Mouse (Mus musculus): ENCODE results near the gene Senp5.
"Not testable (repeated sequence)": the region's sequence is repeated elsewhere in the genome, so short reads cannot be mapped to it uniquely, and the experiment has no call there.

The Senp5 gene

DNA sequence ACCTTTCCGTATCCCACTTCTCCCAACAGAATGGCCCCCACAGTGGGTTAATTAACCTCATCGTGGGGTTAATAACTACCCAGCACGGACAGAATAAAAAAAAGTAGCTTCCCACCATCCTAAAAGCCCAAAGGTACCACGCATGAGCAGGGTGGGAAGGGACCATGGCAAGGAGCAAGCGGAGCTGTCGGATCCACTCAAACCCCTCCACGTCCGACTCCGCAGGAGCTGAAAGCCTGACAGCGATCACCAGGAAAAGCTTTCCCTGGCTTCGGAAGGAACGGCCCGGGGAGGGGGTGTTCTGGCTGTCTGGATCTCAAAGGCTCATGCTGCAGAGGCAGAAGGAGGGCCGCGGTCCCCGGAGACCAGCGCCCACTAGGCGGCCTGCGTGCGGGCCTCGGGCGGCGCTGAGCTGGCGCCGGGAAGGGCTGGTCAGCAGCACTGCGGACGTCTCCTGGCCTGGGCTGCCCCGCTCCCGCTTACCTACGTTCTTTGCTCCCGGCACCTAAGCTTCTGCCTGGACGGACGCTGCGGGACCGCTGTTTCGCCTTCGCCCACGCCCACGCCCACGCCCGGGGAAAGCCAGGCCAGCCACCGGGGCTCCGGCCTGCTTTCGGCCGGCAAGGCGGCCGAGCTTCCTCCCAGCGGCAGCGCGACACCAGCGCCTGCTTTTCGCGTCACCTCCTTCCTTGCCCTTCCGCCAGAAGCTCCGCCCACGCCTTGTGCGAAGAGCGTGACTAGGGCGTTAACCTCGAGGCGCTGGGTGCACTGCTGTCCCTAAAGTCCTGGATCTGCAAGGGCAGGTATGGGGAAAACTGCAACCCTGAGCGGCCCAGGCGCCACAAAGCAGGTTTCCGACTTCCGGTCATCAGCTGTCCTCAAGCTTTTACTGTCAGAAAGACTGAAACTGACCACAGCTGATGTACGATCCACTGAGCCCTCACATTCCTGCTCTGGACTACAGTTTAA, at the start of gene Senp5:
Gene Senp5, minus strand, starts transcription at position 779 of the 969 bp plus-strand sequence.
- DNase-seq: peak; percentile 93

DNA sequence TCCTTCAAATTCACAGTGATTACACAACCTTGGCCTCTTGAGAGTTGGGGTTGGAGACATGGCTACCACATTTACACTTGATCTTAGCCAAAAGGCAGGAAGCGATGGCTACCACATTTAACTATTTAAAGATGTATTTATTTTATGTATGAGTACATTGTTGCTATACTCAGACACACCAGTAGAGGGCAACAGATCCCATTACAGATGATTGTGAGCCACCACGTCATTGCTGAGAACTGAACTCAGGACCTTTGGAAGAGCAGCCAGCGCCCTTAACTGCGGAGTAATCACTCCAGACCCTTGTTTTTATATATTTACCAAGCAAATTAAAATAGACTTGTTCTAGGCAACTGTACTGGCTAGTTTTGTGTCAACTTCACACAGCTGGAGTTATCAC, 39.3 kb upstream of the Senp5 start:
- no peak for DNase-seq

DNA sequence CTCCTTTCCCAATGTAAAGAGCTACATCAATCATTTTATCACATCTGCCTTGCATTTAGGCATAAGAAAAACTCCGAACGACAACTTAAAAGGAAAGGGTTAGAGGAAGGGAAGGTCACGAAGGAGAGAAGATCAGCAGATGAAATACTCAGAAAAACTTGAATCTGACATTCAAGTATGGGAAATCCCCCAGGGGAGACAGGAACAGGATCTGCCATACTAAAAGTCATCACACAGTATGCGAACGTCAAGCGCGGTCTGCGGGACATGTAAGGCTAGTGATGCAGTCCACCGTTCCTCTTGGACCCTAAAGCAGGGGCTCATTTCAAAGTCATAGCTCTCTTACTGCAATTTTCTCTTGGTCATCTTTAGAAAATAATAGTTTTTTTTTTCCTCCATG, 16.6 kb upstream of the Senp5 start:
- no peak for DNase-seq

DNA sequence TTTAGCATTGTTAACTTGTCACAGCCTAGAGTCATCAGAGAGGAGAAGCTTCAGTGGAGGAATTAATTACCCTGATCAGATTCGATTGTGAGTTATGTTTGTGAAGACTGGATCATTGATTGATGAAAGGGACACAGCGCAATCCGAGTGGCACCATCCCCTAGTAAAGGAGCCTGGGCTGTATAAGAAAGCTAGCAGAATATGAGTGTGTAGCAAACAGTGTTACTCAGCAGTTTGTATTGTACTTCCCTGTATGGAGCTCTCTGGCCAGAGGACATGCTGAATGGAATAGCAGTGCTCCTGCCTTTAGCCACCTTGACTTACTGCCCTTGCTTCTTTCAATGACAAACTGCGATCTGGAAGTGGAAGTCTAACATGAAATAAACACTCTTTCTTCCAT, 7.2 kb upstream of the Senp5 start:
- DNase-seq: no peak

DNA sequence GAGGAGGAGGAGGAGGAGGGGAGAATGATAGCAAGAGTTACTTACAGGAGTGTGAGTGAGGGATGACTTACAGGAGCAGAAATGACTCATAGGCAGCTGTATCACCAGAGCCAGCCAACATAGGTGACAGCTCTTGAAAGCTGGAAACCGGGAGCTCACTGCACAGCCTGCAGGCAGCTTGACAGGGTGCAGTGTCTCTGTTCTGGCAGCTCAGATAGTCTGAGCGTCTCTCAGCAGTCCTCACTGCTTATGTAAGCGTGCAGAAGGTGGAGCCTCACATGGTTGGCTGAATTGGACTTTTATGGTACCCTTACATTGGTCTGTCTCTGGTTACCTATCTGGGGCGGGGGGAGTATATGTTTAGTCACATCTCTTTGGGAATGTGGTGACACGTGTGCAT, 6.8 kb upstream of the Senp5 start:
- peak; percentile 59 for DNase-seq

DNA sequence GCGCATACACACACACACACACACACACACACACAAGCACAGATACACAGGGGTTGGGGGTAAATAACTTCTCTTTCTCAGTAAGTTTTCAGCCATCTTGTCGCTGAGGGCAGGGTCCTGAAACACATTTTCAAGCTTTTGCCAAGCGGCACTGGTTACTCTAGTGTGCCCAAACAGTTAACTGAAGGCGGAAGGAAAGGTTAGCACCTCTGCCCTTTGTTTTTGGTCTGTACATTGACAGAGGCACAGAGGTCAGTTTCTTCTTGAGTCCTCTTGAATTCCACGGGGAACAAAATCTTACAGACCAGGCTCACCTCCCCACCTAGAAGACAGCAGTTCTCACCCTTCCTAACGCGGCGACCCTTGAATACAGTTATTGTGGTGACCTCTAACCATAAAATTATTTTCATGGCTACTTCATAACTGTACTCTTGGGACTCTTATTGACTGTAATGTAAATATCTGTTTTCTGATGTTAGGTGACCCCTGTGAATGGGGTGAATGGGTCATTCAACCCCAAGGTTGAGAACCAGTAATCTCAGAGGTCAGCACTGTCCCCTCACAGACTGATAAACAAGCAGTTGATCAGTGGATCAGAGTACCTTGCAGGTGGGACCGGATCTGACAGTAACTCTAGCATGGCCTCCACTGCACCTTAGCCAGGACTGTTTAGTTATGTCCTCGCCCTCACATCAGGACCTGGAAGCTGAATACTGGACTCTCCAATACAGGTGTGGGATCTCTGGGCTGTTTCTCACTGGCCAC, 5.6 kb upstream of the Senp5 start:
- DNase-seq: no peak

DNA sequence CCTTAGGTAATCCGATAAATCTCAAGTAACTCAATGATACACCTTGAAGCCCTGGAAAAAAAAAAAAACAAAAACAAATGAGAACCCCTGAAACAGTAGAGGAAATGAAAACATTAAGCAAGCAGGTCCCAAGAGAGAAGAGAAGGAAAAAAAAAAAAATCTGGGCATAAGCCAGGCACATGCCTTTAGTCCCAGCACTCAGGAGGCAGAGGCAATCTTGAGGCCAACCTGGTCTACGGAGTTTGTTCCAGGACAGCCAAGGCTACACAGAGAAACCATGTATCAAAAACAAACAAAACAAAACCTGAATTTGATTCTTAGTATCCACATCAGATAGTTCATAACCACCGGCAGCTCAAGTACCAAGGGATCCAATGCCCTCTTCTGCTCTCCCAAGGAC, 1.6 kb upstream of the Senp5 start:
- no peak for DNase-seq

DNA sequence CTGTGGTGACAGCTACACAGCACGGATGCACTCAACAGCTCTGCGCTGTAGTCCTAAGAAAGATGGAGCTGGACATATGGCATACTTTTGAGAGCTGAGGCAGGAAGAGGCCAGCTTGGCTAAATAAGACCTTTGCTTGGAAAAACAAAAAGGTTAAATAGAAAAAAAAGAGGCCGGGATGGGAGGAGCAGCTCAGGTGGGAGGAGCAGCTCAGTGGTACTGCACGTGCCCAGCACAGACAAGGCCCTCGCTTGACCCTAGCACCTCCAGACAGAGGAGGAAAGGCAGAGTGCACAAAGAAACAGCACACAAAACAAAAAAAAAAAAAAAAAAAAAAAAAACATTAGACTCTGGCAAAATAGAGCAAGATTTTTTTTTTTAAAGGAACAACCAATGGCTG, 6.7 kb downstream of the Senp5 start:
- no peak for DNase-seq

DNA sequence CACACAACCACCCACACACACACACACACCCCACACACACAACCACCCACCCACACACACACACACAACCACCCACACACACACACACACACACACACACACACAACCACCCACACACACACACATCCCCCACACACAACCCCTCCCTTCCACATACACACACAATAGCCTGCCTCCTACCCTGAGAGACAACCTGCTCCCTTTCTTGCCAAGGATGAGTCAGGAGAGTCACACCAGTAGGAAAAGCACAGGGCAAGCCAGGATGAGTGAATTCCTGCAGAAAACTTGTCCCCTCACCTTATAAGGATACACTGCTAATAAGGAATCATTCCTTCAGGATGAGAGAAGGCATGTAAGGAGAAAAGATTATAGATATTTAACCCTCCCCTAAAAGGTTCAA, 9.1 kb downstream of the Senp5 start:
- DNase-seq: no peak

DNA sequence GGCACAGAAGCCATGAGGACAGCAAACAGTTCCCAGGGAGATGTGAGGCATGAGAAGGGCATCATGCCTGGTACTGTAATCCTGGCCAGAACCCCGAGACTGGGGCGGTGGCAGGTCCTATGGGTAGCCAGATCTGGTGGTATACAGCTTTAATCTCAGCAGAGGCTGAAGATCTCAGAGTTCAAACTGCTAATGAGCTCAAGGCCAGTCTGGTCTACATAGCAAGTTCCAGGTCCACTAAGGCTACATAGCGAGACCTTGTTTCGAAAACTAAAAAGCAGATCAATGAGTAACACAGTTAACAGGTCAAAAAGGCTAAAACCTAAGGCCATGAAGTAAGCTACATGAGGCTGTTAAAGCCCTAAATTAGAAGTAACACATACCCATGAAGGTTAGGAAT, 9.9 kb downstream of the Senp5 start:
- DNase-seq: no peak

DNA sequence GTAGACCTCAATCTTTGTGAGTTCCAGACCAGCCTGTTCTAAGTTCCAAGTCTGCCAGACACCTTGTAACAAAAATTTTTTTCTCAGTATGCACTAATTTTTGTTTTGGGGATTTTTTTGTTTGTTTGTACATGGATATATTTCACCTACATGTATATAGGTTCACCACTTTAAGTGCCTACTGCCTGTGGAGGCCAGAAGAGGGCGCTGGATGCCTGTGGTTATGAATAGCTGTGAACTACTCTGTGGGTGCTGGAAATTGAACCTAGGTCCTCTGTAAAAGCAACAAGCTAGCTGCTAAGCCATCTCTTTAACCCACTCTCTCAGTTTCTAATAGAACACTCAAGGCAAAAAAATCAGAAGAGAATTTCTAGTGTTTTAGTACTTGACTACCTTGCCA, 11.0 kb downstream of the Senp5 start:
- DNase-seq: no peak

DNA sequence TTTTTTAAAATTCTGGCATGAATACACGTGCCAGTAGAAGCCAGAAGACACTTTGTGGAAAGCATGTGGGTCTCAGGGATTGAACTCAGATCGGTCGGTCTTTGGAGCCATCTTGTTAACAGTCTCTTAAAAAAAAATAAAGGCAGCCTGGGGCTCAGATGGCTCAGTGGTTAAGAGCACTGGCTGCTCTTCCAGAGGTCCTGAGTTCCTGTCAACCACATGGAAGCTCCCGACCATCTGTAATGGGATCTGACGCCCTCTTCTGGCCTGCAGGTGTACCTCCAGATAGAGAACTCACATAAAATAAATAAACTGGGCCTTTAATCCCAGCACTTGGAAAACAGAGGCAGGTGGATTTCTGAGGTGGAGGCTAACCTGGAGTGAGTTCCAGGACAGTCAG, 22.1 kb downstream of the Senp5 start:
- no peak for DNase-seq

DNA sequence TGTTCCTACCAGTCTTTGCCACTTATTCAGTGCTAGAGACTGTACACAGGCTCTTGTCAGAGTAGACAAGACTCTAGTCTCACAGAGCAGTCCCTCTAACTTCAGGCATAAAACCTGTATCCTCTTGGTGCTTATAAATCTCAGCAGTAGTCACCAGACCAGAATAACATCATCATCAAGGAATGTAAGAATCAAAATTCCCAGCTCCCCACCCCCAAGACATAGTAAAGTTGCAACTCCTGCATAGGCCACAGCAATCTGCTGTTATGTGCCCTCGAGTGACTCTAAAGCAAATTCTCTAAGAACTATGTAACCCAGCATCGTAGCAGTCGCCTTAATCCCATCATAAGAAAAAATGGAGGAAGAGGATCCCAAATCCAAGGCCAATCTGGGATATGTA, 23.6 kb downstream of the Senp5 start:
- DNase-seq: no peak

DNA sequence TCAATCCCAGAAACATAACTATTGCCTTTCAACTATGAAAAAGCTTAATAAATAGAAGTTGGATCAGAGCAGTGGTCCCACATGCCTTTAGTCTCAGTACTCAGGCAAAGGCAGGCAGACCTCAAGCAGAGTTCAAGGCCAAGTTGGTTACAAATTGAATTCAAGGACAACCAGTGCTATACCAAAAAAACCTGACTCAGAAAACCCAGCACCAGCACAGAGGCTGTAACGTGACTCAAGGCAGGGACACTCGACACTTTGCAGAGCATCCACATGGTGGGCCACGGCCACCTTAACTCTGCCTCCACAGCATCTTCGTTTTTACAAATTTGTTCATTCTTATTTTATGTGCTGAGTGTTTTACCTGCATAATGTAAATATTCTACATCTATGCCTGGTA, 27.8 kb downstream of the Senp5 start:
- no peak for DNase-seq

DNA sequence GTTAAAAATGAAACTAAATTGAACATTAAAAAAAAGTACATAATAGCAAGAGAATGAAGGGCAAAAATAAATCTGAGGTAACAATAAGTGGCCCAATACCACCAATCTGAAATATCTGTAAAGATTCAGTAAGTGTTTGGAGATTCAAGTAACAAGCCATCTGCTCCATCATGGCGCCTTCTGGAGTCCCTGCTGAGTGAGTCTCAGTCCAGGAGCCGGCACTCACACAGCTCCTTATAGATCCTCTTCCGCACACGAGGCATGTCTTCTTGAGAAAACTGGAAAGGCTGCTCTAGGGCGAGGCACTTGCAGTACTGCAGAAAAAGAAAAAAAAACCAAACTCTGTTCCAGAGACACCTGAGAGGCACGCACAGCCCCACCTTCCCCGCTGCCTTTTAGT, 39.9 kb downstream of the Senp5 start:
- peak; percentile 59 for DNase-seq

DNA sequence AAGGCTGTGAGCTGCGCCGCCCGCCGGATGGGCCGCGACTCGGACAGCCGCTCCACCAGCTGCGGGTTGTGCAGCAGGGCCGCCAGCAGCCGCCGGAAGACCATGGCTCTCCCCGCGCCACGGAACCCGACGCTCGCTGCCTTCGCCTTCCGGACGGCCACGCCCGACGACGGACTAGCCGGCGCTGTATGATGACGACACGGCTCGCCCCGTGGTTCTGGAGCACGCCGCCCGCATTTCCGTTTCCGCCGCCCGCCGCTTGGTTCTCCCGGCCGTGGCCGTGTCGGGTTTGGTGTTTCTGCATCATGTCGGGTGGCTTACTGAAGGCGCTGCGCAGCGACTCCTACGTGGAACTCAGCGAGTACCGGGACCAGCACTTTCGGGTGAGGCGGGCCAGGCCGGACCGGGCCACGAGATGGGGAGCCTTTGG, 54.7 kb downstream of the Senp5 start, which contains the start of the genes 0610012G03Rik and Ncbp2:
Gene 0610012G03Rik, minus strand, starts transcription at position 150 of the 430 bp plus-strand sequence.
Gene Ncbp2, plus strand, starts transcription at position 169 of the 430 bp plus-strand sequence.
- DNase-seq: peak; percentile 95

DNA sequence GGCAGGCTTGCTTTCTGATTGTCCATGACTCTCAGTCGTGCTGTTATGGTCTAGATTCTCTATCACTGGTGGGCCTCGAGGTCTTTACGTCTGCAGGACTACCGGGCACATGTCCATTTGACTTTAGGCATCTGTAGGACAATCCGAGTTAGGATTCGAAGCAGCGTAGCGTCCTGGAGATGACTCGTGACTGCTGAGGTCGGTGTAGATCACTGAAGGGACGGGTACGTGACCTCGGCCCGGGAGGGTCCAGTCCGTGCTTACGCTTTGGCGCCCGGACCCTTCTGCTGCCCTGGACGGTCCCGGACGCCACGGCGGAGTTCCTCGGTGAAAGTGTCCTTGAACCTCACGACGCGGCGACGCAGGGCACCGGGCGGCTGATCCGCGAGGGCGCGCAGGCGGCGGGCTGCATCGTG, 55.2 kb downstream of the Senp5 start:
- no peak for DNase-seq

DNA sequence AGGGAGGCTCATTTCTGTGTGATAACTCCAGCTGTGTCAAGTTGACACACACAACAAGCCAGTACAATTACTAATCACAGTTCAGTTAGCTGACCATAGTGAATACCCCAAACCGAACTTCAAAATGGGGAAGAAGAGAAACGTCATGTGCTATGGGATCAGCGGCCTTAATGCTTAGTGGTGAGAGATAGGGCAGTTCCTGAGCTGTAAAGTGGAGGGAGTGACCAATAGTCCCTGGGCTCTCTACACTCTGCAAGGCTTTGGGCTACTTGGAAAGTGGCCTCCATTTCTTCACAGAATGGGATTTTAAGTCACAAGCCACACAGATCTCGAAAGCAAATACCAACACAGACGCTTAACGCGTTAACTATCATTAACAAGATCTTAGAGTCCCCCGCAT, 55.8 kb downstream of the Senp5 start:
- DNase-seq: no peak

DNA sequence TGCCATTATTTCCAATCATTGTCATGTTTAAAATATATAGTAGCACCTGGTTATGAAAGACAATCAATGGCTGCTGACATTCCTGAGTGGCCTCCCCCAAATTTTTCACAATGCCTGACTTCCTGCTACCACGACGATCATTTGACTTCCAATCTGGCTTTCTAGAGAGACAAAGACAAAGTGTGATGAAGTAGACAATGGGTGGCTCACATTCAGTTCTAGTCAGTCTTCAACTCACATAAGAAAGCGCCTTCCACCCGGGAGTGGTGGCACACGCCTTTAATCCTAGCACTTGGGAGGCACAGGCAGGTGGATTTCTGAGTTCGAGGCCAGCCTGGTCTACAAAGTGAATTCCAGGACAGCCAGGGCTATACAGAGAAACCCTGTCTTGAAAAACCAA, 57.1 kb downstream of the Senp5 start:
- DNase-seq: not testable (repeated sequence)

DNA sequence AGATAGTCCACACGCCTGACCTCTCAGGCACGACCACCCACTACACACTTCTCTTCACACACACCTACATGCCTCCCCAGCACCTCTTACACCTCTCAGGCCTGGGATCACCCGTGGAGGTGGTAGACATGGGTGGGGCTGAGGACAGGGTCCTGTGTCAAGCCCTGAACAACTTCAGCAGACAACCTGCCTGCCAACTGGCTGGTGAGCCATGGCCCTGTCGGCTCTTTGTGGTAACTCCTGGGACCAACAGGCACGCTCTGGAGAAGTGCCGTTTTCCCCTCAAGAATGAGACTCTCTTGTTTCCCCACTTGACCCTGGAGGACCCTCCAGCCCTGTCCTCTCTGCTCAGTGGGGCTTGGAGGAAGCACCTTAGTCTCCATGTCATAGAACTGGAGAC, 57.7 kb downstream of the Senp5 start:
- no peak for DNase-seq

DNA sequence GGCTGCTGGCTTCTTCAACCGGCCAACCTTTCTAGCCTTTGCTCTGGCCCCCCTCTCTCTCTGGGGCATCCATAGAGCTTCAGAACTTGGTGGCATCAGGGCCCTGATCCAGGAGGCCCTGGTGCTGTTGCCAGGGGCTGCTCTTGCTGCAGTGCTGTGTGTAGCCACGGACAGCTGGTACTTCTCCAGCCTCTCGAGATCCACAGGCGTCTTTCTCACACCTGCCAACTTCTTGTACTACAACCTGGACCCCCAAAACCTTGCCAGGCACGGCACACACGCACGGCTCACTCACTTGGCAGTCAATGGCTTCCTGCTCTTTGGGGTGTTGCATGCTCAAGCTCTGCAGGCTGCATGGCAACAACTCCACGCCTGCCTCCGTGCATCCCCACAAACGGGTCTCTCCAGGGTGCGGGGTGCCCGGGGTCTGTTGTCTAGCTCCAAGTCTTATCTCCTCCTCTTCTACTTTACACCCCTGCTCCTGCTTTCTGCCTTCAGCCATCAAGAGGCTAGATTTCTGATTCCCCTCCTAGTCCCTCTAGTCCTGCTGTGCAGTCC, 58.3 kb downstream of the Senp5 start:
- peak; percentile 30 for DNase-seq

DNA sequence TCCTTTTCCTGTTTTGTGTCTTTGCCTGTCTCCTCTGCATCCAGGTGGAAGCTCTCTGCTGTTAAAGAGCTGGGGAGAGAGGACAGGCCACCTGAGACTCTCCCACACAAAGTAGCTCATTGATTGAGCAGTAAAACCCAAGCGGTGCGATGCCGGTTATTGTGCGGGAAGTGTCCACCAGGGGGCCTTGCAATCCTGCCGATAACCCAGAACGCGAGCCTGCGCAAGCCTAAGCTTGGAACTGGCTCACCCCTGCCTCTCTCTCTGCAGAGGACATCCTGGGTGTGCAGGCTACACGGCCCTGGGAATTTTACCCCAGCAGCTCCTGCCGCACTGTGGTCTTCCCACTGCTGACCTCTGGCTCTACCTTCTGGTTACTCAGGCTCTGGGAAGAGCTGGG, 59.1 kb downstream of the Senp5 start:
- DNase-seq: peak; percentile 79

DNA sequence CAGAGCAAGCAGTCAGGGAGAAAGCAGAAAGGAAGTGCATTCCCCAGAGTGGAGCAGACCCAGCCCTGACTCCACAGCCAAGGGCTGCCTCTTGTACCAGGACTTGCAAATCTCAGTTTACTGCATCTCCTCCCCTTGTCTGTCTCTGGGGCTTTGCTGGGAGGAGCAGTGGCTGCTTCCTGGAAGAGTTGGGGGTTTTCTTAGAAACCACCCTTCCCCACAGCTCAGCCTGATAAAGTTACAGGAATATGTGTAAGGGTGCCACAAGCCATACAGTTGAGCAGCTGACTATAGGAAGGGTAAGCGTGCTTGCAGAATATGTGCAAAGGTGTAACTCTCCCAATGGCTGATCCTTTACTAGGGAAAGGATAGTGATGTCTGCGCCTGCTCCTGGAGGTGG, 62.5 kb downstream of the Senp5 start:
- DNase-seq: no peak

DNA sequence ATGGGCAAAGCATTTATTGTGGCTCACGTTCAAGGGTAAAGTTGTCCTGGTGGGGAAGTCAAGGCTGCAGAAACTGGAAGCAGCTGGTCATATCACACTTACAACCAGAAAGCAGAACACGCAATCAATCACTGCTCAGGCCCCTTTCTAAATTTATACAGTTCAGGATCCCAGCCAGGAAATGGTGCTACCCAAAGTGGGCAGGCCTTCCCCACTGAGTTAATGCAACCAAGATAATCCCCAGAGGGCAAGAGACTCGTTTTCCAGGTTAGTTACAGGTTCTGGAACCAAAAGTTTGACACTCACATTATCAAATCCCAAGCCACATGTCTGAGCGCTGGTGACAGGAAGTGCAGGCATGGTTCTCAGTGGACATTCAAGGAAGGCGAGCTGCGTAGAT, 64.2 kb downstream of the Senp5 start:
- no peak for DNase-seq

All from layer of hippocampus, adult 9-11 months (tissue).